Mouse (Mus musculus) activated CD4-positive, CD25-positive, alpha-beta regulatory T cell, adult 4 months (primary cell): ENCODE measurements around the gene Gtf3c5. TPM values are rescaled to one million over a fixed set of nuclear protein-coding genes. Genes with fewer than 3 reads are reported as not detected.

Experiments
- ATAC-seq: one replicate; pipeline ENCODE4 v1.8.0; 2017
- polyA plus RNA-seq, 2 experiments: library from polyadenylated mRNA; unstranded; fragments of 100-300 nt; shearing (Covaris generic); gene quantifications; one replicate each; pipeline ENCODE4 v1.2.1; 2017

Gene Gtf3c5
- polyA plus RNA-seq, 2 experiments from 2014 or later, result 12.5 to 20.3 TPM

DNA sequence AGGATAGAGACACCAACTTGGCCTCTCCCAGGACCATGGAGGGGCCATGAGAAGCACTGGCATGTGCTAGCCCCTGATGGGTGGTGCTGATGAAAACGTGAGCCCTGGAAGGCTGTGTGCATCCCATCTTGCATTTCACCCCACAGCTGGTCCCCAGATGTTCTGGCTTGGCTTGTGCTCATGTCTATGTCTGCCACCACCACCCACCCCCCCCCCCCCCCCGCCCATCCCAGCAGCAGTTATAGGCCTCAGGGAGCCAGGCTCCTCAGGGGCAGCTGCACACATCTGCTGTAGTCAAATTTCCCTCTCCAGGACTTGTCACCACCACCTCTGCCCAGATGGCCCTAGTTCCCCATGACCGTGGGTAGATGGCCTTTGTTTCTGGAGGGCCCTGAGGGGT, 13.6 kb downstream of the Gtf3c5 start:
- no peak for ATAC-seq

DNA sequence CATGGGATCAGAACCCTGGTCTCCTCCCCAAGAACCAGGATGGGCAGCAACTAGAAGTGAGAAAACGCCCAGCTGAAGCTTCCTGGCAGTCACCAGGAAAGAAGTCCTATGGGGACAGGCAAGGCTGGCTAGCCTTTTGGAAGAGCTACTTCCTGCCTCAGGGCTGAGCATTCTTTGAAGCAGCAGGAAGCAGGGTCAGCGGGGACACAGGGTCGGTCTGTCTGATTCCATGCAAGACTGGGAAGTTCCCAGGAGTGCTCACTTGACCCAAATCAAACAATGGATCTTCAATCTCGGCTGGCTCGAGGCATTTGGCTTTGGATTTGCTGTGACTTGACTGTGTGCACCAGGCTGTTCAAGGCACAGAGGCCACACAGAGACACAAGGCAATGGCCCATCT, 17.0 kb downstream of the Gtf3c5 start:
- no peak for ATAC-seq

DNA sequence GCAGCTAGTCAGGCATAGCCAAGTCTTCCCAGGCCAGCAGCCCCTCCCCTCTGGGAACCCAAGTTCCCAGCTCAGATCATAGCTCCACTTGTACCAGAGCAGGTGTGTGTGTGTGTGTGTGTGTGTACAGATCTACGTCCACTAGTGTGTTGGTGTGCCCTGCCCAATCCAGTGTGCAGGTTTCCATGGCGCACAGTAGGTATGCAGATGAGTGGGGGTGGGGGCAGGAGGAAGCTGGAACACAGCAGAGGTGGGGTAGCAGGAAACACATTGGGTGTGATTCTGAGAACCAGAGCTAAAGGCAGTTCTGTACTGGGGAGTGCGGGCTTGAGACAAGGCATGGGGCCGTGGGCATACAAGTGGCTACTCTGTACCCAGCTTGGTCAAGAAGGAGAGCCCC, 19.2 kb downstream of the Gtf3c5 start:
- no peak for ATAC-seq

DNA sequence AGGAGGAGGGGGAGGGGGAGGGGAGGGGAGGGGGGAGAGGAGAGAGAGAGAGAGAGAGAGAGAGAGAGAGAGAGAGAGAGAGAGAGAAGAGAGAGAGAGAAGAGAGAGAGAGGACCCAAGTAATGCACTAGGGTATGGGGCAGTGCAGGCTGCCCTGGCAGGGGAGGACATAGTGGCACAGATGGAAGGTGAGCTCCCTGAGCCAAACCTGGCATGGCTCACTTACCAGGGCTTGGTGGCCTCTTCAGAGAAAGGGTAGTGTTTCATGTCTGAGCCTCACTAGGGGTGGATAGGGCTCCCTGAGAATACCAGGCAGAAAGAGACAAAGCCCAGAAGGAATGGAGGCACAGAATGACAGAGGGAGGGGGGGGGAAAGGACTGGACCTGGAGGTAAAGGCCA, 19.7 kb downstream of the Gtf3c5 start:
- ATAC-seq, result no peak

DNA sequence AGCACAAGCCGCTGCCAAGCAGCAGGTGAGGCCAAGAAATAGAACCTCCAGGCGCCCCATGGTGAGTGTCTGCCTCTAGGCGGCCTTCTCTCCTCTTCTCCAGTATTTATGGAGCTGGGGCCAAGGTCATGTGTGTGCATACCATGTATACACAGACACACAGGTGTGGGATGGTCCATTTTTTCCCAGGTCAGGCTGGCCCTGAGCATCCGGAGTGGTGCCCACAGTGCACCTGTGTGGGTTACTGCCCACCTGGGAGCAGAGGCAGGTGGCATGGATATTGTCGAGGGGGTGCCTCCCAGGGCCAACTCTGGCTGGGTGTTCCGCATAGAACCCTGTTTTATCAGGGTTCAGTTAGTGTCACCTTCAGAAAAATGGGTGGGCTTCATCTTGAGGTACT, 20.2 kb downstream of the Gtf3c5 start, which contains the start of gene Cel:
TSS of gene Cel (minus strand) at position 101 of the 400 bp plus-strand sequence.
- ATAC-seq, result no peak

DNA sequence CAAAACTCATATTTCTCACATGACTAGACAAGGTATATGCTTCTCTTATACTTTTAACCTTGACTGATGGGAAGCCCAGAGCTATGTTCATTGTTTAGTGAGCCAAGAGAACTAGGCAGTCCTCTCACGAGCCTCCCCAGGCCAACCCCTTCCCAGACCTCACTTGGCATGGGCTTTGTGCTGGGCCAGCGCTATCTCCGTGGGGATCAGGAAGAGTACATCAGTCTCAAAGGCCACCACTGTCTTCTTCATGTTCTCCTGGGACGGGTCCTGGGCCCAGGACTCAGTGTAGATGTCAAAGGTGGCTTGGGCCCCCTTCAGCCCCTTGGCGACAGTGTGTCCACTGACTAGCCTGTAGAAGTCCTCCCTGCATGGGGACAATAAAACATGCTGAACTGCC, 26.1 kb downstream of the Gtf3c5 start:
- ATAC-seq, result no peak

DNA sequence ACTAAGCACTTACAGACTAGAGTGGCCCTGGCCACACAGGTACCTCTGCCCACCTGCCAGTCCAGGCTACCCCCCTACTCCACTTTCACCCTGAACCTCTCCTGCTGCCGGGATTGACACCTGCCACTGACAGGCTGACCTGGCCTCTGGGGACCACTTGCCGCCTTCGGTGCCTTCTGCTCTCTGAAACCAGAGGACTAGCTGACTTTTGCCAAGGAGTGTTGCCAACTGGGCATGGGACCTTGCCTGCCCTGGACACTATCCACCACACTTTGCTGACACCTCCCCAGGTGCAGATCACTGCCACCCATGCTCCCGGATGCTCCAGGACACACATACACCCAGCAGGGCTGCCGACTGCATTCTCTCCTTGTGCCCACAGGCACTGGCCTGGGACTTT, 31.2 kb downstream of the Gtf3c5 start:
- no peak for ATAC-seq

DNA sequence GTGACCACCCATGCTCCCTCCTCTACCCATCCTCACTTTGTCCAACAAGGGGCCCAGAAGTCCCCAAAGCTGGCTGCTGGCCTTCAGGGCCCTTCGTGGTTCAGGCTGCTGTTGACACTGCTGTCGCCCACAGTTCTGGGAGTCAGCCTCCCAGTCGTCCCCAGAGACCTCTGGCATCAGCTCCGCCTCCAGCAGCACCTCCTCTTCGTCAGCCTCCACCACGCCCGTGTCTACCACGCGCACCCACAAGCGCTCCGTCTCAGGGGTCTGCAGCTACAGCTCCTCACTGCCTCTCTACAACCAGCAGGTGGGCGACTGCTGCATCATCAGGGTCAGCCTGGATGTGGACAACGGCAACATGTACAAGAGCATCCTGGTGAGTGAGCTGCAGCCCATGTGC, 34.4 kb downstream of the Gtf3c5 start:
- ATAC-seq, result no peak

DNA sequence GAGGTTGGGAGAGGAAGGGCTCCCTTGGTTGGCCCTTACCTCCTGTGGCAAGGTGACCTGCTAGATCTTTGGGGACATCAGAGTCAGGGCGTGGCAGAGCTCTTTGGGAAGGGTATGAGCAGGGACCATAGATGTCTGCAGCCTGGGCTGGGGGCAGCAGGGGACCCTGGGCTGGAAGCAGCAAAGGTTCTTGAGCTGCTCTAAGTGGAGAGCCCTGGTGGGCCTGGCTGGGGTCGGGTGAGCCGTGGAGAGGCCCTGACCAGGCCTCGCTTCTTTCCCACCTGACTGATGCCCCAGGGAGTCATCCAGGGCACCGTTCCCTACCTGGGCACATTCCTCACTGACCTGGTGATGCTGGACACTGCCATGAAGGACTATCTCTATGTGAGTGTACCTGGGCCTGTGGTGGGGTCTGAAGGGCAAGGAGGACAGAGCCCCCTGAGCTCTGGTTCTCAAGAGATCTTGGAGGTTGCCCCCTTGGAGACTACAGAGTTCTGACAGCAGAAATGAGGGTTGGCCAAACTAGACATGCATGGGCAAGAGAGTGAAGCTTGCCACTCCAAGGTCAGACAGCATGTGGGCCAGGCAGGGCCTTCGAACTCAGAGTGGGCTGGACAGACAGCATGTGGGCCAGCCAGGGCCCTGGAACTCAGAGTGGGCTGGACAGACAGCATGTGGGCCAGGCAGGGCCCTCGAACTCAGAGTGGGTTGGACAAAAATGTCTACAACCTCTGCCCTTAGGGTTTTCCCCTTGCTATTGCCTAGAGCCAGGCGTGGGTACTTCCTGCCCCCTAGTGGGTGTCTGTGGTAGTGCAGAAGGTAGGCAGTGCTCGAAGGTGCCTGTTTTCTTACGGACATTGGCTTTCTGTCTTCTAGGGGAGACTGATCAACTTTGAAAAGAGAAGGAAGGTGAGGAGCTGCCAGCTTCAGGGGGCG, 36.0 kb downstream of the Gtf3c5 start:
- ATAC-seq, result peak; percentile 86

DNA sequence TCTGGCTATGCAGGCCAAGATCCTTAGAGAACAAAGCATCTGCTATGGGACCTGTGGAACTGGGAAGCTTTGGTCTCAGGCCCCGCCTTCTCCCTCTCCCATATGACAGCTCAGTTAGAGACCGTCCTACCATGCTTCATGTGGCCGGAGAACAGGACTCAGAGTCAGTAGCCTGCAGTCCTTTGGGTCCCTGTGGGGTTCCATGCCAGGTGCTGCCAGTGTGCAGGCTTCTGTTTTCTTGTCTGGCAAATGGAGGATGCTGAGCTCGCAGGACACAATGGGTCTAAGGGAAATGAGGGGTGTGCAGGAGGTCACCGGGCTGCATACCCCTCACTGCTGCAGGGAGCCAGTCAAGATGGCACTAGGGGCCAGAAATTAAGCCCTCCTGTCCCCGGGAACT, 37.0 kb downstream of the Gtf3c5 start:
- no peak for ATAC-seq

DNA sequence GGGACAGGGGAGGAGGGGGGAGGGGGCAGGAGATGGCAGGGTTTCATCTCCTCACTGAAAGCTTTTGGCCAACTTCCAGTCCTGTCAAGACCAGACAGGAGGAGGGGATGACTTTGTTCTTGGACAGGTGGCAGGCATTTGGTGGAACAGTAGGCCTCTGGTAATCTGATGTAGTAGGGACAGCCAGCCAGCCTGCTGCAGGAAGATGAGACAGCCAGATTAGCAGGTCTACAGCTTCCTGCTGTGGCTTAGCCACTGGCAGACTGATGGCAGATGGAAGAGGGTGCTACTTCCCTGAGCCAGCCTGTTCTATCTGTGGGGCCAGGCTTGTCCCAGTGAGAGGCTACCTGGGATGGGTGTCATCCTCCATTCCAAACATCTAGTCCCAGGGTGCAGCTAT, 37.6 kb downstream of the Gtf3c5 start:
- ATAC-seq, result no peak

DNA sequence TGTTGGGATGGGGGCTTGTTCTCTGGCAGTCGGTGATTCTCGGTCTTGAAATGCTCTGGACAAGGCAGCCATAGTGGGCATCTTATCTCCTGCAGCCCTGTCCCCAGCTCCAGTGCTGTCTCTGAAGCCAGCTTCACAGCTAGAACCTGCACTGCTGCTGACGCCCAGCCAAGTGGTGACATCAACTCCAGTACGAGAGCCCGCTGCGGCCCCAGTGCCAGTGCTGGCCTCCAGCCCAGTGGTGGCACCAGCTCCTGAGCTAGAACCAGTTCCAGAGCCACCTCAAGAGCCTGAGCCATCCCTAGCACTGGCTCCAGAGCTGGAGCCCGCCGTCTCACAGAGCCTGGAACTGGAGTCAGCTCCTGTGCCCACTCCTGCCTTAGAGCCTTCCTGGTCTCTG, 39.7 kb downstream of the Gtf3c5 start:
- ATAC-seq, result no peak

DNA sequence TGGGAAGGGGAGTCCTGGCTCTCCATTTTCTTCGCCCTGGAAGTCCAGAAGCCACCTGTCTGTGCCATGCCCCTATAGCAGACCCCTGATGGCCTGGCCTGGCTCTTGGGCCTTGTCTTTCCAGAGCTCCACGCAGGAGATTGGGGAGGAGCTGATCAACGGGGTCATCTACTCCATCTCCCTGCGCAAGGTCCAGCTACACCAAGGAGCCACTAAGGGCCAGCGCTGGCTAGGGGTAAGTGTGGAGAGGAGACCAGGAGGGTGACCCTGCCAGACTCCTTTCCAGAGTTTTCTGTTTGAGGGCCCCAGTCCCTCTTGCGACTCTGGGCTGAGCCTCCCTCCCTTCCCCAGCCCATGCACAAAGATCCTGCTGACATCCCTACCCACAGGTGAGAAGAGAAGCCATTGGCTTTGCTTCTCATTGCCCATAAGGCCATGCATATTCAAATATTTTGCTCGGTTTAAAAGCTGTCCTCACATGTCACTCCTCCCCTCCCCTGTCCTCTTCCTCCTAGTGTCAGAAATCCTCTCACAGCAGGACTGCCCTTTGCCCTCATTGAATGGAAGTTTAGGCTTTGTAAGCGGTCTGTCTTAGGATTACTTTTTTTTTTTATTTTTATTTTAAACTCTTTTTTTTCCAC, 42.8 kb downstream of the Gtf3c5 start:
- no peak for ATAC-seq

DNA sequence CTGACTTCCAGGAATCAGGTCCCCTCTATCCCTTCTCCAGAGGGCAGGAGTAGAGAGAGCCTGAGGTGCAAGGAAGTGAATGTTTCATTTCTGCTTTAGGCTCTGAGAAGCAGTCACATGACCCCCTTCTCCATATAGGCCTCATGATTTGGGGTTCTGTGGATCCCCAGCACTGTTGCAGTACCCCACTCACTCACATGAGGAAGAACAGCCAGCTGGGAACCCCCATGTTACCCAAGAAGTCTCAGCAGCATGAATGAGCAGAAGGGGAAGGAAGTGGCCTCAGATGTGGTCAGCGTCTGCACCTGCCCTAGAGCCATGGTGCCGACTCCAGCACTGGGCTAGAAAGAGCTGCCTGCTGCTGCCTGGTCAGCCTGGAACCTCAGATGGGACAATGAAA, 43.6 kb downstream of the Gtf3c5 start:
- ATAC-seq, result peak; percentile 81

DNA sequence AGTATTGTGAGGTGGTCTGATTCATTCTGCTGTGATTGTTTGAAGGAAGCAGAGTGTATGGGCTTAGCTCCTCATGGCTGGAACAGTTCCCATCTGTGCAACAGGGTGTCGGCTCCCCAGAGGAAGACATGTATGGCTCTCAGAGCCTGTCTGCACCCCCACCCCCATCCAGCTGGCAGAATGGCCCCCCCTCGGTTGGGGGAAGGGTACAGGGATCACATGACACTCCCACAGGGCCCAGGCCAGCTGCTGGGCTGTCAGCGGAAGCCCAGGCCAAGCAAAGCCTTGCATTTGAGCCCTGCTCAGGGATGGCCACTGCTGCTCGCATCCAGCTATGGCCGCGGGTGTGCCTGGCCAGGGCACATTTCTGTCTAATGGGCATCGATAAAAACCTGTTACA, 44.3 kb downstream of the Gtf3c5 start:
- no peak for ATAC-seq

DNA sequence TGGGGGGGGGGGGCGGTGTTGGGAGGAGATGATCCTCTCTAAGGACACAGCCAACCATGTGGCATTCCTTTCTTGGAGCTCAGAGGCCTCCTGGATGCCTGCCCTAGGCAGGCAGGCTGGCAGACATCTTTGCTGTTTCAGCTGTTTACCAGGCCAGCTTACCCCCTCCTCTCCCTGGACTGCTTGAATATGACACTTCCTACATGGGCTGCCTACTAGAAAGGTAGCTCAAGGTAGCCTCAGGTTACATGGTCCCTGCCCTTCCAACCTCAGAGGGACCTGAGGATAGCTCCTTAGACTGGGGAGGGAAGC, 44.8 kb downstream of the Gtf3c5 start:
- ATAC-seq, result no peak

DNA sequence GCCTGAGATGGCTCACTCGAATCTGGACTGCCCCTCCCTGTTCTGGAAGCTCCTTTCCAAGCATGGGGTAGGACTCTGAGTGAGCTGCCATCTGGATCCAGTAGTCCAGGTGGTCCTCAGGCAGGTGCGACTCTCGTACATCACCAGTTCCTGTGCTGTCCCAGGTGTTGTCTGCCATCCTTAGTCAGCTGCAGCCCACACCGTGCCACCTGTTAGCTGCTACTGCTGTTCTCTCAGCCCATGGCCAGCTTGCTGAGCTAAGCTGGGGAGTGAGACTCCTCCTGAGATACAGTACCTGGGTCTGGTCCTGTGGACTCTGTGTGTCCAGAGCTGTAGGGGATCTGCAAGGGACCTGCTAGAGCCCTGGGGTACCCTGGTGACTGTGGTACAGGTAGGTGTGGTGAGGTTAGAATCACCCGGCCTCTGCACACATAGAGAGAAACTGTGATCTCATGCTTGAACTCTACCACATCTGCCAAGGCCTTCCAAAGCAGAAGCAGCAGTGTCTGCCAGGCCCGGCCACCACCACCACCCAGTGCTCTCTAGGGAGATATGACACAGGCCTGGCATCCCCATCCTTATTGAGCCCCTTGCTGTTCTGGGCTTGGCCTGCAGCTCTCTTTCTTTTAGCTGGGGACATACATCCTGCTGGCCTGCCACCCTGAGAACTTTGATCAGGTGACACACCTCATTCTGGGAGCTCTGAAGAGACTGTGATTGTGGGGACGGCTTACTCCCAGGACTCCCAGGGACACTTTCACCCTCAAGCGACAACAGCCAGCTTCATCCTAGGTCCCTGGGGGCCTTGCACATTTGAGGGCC, 45.3 kb downstream of the Gtf3c5 start:
- no peak for ATAC-seq

DNA sequence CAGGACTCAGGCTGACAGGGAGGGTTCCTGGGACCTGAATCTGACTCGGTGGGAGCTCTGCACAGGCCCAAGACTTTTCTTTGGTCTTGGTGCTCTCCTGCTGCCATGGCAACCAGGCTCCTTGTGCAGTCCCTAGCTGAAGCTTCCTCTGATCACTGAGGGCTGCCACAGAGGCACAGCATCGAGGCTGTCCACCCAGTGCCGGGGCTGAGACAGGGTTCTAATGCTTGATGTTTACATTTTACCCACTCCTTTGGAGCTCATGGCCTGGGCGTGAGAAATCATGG, 46.0 kb downstream of the Gtf3c5 start:
- no peak for ATAC-seq

DNA sequence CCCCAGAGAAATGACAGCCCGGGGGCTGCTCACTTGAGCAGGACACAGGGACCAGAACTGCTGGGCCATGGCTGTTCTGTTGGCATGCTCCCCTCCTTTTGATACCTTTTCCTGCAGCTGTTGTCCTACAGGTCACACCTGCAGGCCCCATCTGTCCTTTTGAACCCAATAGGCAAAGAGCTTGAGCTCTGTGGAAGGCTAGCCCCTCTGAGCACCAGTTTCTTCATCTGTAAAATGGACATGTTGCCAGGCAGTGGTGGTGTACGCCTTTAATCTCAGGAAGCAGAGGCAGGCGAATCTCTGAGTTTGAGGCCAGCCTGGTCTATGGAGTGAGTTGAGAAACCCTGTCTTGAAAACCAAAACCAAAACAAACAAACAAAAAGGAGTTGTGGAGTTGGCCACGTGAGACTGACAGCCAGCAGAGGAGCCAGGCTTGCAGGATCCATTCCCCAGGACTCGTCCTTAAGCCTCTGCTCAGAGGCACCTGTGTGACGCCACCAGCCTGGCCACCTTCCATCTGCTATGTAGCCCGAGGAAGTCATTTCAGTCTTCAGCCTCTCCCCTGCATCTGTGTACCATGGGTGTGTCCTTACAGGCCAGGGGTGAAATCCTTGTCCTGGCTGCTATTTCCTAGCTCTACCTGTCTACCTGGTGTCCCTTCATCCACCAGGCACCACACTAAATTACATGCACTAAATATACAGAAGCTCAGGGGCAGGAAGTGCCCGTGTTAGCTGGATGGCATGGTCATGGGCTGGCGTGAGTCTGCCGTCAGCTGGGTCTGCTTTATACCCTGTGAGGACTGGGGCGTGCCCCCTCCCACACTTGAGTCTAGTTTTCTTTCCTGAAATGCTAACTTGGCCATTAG, 46.6 kb downstream of the Gtf3c5 start:
- ATAC-seq, result no peak

DNA sequence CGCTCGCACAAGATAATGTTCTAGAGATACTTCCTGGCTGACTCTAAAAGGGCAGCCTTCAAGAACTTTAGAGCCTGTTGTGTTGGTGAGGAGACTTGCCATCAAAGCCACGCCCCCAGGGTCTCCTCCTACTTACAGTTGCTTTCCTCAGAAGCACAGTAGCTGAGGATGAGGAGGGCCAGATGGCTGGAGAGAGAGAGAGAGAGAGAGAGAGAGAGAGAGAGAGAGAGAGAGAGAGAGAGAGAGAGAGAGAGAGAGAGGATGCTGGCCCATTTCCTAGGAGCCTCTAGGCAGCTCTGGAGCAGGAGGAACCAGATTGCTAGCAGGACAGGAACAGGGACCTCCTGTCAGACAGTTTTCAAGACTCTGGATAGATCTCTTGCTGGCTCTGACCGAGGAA, 47.4 kb downstream of the Gtf3c5 start:
- ATAC-seq, result no peak

DNA sequence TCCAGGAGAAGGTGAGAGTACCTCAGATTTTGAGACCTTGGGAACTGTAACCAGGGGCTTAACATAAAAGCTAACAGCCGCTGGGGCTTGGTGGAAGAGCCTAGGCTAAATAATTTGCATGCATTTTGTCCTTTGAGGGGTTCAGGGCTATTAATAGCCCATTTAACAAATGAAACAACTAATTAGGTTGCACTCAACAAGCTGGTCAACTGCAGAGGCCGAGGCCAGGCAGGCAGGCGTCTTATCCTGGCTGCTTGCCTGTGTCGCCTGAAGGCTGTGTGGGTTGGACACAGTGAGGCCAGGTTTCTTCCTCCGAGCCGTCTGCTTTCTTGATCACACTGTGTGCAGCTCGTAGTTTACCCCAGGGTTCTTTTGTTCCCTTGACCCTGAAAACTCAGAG, 47.9 kb downstream of the Gtf3c5 start:
- ATAC-seq, result no peak

DNA sequence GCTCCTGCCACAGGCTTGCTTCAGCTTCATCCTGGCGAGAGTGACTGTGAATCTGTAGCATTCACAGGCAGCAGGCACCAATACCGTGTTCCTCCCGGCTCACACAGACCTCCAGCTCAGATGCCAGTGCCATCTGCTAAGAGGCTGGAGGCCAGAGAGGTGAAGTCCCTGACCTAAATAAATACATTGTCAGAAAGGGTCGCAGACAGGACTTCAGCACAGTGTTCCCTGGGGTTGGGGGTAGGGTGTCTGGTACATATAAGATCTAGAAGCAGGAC, 48.3 kb downstream of the Gtf3c5 start:
- ATAC-seq, result no peak
